Mouse (Mus musculus) layer of hippocampus, postnatal 14 days (tissue): ENCODE measurements around the gene Mrc1. TPM values are rescaled to one million over a fixed set of nuclear protein-coding genes. Genes with fewer than 3 reads are reported as not detected.

Source experiments
- microRNA-seq, 2 experiments: library from miRNA; unstranded; fragments of <30 nt; microRNA quantifications; one replicate each; pipeline ENCODE4 v1.2.0; 2021
- total RNA-seq, 2 experiments: library from RNA; stranded (reverse); gene quantifications; 2 replicates each; pipeline ENCODE4 v1.2.3; 2021

The Mrc1 gene
- total RNA-seq, 2 experiments from 2014 or later, result 6.1 to 7.9 TPM

Small RNA genes lying within 50 kb of the gene (microRNA-seq; reads per million reads assigned to microRNA genes)
- gene Mir511, result 1.4 to 2.0 reads per million in 2 experiments

Other genes with a start within 250 kb of the Mrc1 start
- 10 to 100 TPM; 27.3 to 32.6 TPM for gene Hacd1, start 173.3 kb upstream of the Mrc1 start, total RNA-seq
- gene Stam, start 155.3 kb upstream of the Mrc1 start, total RNA-seq, result 100 to 1,000 TPM in 1 of 2 experiments, 10 to 100 TPM in 1; 89.5 to 104 TPM
- gene Tmem236, start 54.9 kb upstream of the Mrc1 start, total RNA-seq, result under 1 TPM in 1 of 2 experiments, not detected in 1; 0.17 TPM
- 10 to 100 TPM; 41.4 to 47.2 TPM for gene Slc39a12, start 158.9 kb downstream of the Mrc1 start, total RNA-seq